Mouse (Mus musculus) E14TG2a.4 (cell line): ENCODE measurements around the gene Kcnj12.

ENCODE experiments used
- H3K27me3 ChIP-seq: 2 replicates; pipeline ENCODE4 v1.6.1; 2014; ENCODE audit warnings: low read length, control low read depth; ENCODE audit not compliant: insufficient read depth
- H3K36me3 ChIP-seq: 2 replicates; pipeline ENCODE4 v1.6.1; 2014; ENCODE audit warnings: low read length, control low read depth; ENCODE audit not compliant: insufficient read depth
- H3K4me1 ChIP-seq: replicated peaks from 2 replicates; pipeline ENCODE4 v1.6.1; 2014; ENCODE audit warnings: low read depth, low read length, control low read depth
- H3K4me3 ChIP-seq: replicated peaks from 2 replicates; pipeline ENCODE4 v1.5.1; 2014; ENCODE audit warnings: mild to moderate bottlenecking, low read length
- H3K9me3 ChIP-seq: 2 replicates; pipeline ENCODE4 v1.6.1; 2014; ENCODE audit warnings: low read length, control low read depth
- CTCF ChIP-seq: conservative IDR thresholded peaks from 2 replicates; pipeline ENCODE4 v1.5.1; 2014; ENCODE audit warnings: low read length
- NANOG ChIP-seq: IDR thresholded peaks from 2 replicates; pipeline ENCODE4 v1.6.1; 2014; ENCODE audit warnings: borderline replicate concordance, low read length, mixed read lengths
- POU5F1 ChIP-seq: IDR thresholded peaks from 2 replicates; pipeline ENCODE4 v1.6.1; 2014; ENCODE audit warnings: low read length, borderline replicate concordance

Gene Kcnj12

DNA sequence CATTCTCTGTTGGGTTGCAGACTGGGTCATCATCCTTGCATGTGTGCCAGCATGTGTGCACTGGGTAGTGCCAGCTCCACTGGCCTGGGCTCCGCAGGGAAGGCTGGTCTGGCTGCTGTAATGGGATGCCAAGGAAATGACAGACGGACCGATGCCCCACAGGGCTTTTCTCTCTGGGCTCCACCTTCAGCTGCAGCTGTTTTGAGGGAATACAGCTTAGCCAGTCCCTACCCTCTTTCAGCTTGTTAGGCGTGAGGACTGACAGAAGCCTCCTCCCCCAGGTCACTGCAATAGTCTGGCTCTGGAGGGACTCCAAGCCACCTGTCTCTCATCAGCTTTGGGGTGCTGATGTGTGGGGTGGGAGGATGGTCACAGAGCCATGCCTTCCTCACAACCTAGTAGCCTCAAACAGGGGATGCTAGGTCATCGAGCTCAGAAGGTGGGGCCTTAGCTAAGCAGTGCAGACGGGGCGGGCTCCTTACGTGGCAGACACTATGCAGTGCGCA, 16.0 kb downstream of the Kcnj12 start:
- Histone ChIP-seq H3K9me3 (no peaks in the 10 kb centered on the region), H3K36me3 (no peaks in the 10 kb centered on the region), H3K27me3 (0 out of 2 replicates have a peak, but pooled peaks cover 5% of the 10 kb centered on the region), H3K4me3 (no peak overlapping the region), H3K4me1 (peaks cover 6% of the 10 kb centered on the region; the same call in 1 of the 2 replicates)
- TF ChIP-seq POU5F1 (no peak), CTCF (no peak), NANOG (no peak)

DNA sequence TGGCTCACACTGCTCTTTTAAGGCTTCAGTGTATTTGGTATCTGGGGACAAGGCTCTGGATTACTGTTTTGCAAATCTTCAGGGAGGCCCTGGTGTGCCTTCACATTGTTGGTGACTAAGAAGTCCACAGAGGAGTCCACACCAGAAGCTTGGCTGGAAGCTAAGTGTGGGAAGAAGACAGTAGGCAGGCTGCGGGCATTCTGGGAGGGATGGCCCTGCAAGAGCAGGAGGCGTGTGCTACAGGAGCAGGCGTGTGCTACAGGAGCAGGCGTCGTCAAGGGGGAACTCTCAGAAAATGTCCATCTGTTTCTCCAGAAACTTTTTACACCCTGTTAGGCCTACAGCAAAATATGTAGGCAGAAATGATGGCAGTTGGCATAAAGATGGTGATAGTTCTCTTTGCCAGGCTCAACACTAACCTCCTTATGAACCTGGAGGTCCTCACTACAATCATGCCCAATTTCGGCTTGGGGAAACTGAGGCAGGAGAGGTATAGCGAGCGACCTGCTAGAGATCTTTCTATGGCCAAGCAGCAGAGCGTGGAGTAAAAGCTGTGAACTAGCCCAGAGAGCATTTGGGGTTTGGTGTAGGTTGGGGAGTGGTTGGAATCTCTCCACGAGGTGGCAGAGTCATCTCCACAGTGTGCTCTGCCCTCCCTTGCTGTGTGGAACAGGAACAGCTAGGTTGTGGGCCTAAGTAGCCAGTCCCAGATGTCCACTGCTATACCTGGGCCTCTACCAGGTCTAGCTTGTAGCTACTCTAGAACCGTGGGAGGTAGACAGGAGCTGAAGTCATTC, 18.7 kb downstream of the Kcnj12 start:
- H3K27me3 ChIP-seq, result 0 out of 2 replicates have a peak, but pooled peaks cover 5% of the 10 kb centered on the region
- H3K4me1 ChIP-seq, result peaks cover 9% of the 10 kb centered on the region; the same call in 1 of the 2 replicates
- TF ChIP-seq NANOG (no peak), CTCF (no peak), POU5F1 (no peak)
- H3K36me3 ChIP-seq, result no peaks in the 10 kb centered on the region
- H3K4me3 ChIP-seq, result no peak overlapping the region
- H3K9me3 ChIP-seq, result no peaks in the 10 kb centered on the region

- 0 out of 2 replicates have a peak, but pooled peaks cover 5% of the 10 kb centered on the region for H3K27me3 ChIP-seq
- H3K4me3 ChIP-seq, result no peak overlapping the region
- no peaks in the 10 kb centered on the region for H3K36me3 ChIP-seq
- TF ChIP-seq NANOG (no peak), CTCF (no peak)
- peaks cover 13% of the 10 kb centered on the region; the same call in 1 of the 2 replicates for H3K4me1 ChIP-seq
- no peaks in the 10 kb centered on the region for H3K9me3 ChIP-seq
Measured at GRCm38 (mm10) chr11:61042593-61042992, 20.2 kb downstream of the Kcnj12 start.

- no peaks in the 10 kb centered on the region for H3K9me3 ChIP-seq
- TF ChIP-seq CTCF (peak; percentile 50), POU5F1 (no peak), NANOG (no peak)
- H3K4me3 ChIP-seq, result no peak overlapping the region
- peaks cover 13% of the 10 kb centered on the region; the same call in 1 of the 2 replicates for H3K4me1 ChIP-seq
- H3K27me3 ChIP-seq, result 0 out of 2 replicates have a peak, but pooled peaks cover 5% of the 10 kb centered on the region
- no peaks in the 10 kb centered on the region for H3K36me3 ChIP-seq
Measured at GRCm38 (mm10) chr11:61043055-61043992, 21.0 kb downstream of the Kcnj12 start.

GRCm38 (mm10) chr11:61044741-61045140, 22.4 kb downstream of the Kcnj12 start:
- Histone ChIP-seq H3K9me3 (peaks cover 11% of the 10 kb centered on the region), H3K36me3 (no peaks in the 10 kb centered on the region), H3K27me3 (0 out of 2 replicates have a peak, but pooled peaks cover 5% of the 10 kb centered on the region), H3K4me1 (peaks cover 13% of the 10 kb centered on the region; the same call in 1 of the 2 replicates), H3K4me3 (no peak overlapping the region)
- TF ChIP-seq CTCF (no peak), POU5F1 (no peak), NANOG (no peak)

GRCm38 (mm10) chr11:61047441-61047840, 25.1 kb downstream of the Kcnj12 start:
- H3K27me3 ChIP-seq, result no peaks in the 10 kb centered on the region
- peaks cover 13% of the 10 kb centered on the region; the same call in 1 of the 2 replicates for H3K4me1 ChIP-seq
- TF ChIP-seq NANOG (no peak), POU5F1 (no peak), CTCF (no peak)
- H3K36me3 ChIP-seq, result no peaks in the 10 kb centered on the region
- H3K4me3 ChIP-seq, result no peak overlapping the region
- peaks cover 11% of the 10 kb centered on the region for H3K9me3 ChIP-seq

DNA sequence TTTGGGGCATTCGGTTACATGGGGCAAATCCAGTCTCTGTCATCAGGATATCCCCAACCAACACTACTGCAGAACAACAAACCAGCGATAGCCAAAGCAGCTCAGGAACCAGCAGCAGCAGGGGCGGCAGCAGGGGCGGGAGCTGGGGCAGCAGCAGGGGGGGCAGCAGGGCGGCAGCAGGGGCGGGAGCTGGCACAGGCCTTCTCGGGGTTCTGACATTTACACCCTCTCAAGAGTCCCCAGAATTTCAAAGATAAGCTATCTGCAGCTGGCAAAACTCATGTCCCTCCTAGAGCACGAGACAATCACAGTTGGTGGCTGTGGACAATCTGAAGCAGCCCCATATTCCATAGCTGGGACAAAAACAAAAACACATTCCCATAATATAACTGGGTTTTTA, 28.8 kb downstream of the Kcnj12 start:
- no peak for TF ChIP-seq POU5F1
- TF ChIP-seq NANOG, result no peak
- TF ChIP-seq CTCF, result no peak
- Histone ChIP-seq H3K27me3 (no peaks in the 10 kb centered on the region), H3K9me3 (peaks cover 11% of the 10 kb centered on the region), H3K4me3 (no peak overlapping the region), H3K36me3 (no peaks in the 10 kb centered on the region), H3K4me1 (peaks cover 11% of the 10 kb centered on the region; the same call in 1 of the 2 replicates)

DNA sequence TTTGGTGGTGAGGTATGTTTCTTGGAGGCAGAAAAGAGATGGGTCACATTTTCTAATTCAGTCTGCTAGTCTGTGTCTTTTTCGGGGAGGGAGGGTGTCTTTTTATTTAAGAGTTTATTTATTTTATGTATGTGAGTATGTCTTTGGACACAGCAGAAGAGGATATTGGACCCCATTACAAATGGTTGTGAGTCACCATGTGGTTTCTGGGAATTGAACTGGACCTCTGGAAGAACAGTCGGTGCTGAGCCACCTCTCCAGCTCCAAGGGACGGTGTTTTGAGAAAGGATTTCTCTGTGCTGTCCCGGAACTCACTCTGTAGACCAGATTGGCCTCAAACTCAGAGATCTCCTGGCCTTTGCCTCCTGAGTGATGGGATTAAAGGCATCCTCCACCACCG, 34.5 kb downstream of the Kcnj12 start:
- H3K9me3 ChIP-seq, result no peaks in the 10 kb centered on the region
- no peak overlapping the region for H3K4me3 ChIP-seq
- 0 out of 2 replicates have a peak, but pooled peaks cover 8% of the 10 kb centered on the region for H3K4me1 ChIP-seq
- H3K36me3 ChIP-seq, result no peaks in the 10 kb centered on the region
- H3K27me3 ChIP-seq, result no peaks in the 10 kb centered on the region
- no peak for TF ChIP-seq POU5F1
- no peak for TF ChIP-seq CTCF
- no peak for TF ChIP-seq NANOG
